Mouse (Mus musculus) heart, postnatal 25 days (tissue): ENCODE measurements around the gene Lgals9. TPM values are rescaled to one million over a fixed set of nuclear protein-coding genes. Genes with fewer than 3 reads are reported as not detected.
A peak's percentile ranks its signal among the peaks of the same experiment; 100 is the strongest.

Source experiments
- DNase-seq: peaks from one replicate; pipeline ENCODE4 v3.0.0; 2022; ENCODE audit warnings: low spot score
- intact Hi-C: fragments of 180-260 bp; cut with DNase I; formaldehyde crosslinking; loops from one replicate; pipeline ENCODE4 v1.15.1; 2025
- total RNA-seq, 2 experiments: library from RNA; stranded (reverse); gene quantifications; 2 replicates each; pipeline ENCODE4 v1.2.3; 2021

Gene Lgals9
- total RNA-seq, 2 experiments from 2014 or later: 24.0 to 25.3 TPM

- intact Hi-C loops: loop anchor here (2.0 kb wide), 1 partner anchor 35 kb away; no protein-coding TSS in a partner anchor
- DNase-seq: no peak
Measured at GRCm38 (mm10) chr11:78982042-78982441, 2.7 kb downstream of the Lgals9 start.

- no peak for DNase-seq
- intact Hi-C loops: no loop called here
Measured at GRCm38 (mm10) chr11:78980083-78980634, 4.6 kb downstream of the Lgals9 start.

DNA sequence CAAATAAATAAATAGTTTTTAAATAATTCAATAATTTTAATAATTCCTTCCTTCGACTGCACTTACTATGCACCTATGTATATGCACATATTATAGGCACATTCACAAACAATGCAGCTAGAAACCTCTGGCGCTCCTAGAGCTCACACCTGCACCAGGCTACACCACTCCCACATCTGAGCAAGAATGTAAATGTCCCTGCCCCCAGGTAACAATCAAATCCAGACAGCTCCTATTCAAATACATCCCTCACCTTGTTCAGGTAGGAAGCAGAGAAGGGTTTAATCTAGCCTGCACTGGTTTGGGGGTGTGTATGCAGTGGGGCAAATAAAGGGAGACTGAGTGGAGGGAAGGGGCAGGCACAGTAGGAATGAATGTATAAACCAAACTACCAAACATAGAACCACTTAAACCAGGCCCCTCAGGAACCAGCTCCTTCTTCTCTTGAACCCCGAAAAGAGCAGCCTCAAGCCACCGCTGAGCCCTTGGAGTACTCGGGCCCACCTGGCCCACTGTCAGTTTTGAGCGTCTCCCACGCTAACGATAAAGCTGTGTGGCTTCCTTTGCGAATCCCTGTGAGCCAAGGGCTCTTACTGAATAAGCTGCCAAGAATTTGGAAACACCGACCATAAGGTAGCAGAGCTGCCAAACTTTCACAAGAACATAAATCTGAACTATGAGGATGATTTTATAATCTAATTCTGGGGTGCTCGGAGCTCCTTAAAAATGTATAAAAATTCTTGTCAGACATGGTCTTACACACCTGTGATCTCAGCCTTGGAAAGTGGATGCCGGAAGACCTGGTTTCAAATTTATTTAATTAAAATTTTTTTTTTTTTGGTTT is 6.3 kb downstream of the Lgals9 start:
- intact Hi-C loops: no loop called here
- DNase-seq: no peak

GRCm38 (mm10) chr11:78976731-78977510 is 7.8 kb downstream of the Lgals9 start:
- DNase-seq: no peak
- intact Hi-C loops: no loop called here

DNA sequence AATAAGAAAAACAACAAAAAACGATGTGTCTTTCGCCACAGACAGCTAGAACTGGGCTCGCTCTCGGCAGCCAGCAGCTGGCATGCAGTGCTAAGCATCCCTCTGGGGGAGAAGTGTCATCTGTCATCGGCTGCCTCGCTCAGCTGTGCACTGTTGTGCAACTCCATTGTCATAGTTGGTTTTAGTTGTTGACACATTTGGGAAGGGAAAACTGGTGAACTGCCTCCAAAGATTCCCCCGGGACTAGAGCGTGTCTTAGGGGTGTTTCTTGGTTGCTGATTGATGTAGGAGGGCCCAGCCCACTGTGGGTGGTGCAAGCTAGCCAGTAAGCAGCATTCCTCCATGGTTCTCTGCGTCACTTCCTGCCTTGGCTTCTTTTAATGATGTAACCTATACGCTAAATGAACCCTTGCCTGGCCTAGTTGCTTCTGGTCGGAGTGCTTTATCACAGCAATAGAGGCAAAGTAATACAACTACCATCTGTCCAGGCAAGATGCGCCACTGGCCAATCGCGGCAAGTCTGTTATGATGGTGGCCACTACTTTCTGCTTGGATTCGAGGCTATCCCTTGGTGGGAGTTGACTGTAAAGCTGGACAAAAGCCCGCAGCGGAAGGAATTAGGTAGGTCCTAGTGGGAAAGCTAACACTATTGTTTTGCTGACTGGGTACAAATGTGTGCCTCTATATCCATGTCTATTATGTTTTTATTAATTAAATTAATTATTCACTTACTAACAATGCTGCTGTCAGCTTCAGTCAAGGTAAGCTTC is 11.2 kb downstream of the Lgals9 start:
- intact Hi-C loops: no loop called here
- DNase-seq: peak; percentile 69

DNA sequence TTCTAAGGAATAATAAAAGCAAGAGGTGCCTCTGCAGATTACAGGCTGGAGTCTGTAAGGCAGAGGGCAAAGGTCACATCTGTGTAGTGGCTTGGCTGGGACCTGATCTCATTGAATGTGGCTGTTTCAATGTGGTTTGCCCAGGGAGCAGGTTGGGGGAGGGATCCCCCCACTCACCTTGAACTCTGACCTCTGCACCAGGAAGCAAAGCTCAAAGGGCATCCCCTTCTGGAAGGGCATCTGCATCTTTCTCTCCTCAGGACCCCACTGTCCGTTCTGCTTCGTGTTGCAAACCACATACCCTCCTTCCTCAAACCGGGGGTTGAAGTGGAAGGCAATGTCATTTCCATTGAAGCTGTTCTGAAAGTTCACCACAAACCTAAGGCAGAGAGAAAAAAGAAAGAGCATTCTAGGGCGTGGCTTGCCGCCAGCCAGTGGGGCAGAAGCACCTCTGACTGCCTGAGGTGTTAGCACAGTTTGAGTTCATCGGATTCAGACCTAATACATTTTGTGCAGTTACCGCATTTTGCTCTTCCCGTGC is 11.9 kb downstream of the Lgals9 start:
- intact Hi-C loops: no loop called here
- no peak for DNase-seq

GRCm38 (mm10) chr11:78972328-78972727 is 12.4 kb downstream of the Lgals9 start:
- intact Hi-C loops: no loop called here
- no peak for DNase-seq

- no peak for DNase-seq
- intact Hi-C loops: no loop called here
Measured at GRCm38 (mm10) chr11:78971746-78972145, 13.0 kb downstream of the Lgals9 start.

DNA sequence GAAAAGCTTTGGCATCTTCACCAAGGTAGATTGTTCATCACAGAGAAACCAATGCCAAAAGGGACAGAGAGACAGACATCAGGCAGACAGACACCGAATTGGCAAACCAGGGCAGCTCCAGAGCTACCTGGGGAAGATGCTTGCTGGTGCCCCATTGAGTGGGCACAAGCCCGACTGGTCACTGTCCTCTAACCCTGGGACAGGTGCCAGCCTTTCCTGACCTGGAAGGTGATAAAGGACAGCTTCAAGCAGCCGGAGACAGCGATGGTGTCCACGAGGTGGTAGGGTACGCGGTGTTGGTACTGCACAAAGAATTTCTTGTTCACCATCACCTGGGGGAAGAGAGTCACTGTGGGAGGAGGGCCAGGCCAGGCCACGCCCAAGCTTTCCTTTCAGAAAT is 13.7 kb downstream of the Lgals9 start:
- intact Hi-C loops: no loop called here
- no peak for DNase-seq

DNA sequence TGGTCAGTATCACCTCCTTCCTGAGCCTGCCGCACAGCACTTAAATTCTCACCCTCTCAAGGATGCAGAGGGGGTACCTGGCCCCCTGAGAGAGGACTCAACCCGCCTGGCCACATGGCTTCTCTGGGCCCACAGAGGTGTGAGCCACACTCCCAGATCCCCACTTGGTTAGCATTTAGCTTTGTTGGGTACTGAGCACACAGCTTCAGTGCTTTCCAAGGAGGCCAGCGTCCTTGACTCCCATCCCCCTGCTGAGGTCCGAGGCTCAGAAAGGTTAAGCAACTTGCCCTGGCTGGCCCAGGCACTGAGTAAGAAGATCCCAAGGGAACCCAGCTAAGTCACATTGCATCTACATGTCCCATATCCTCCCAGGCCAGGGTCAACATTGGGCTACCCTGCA is 16.6 kb downstream of the Lgals9 start:
- intact Hi-C loops: loop anchor here (5.0 kb wide), 1 partner anchor 49 kb away; no protein-coding TSS in a partner anchor

DNA sequence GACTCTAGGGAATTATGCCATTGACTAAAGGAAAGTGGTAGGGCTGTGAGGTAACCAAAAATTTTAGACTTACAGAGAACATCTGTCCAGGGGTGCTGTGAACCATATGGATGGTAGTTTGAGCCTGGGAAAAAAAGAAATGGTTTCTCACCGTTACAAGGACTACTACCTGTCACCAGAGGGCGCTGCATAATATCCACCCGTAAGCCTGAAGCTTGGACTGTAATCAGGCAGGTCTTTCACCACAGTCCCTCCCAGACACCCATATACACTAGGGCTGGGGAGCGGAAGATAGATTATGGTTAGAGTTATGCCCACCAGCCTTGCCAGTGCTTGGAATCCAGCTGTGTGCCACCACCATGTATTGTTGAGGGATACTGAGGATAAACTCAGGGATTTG is 17.4 kb downstream of the Lgals9 start:
- no peak for DNase-seq

More for the DNA sequence above, 16.6 kb downstream of the Lgals9 start:
- DNase-seq: no peak

DNA sequence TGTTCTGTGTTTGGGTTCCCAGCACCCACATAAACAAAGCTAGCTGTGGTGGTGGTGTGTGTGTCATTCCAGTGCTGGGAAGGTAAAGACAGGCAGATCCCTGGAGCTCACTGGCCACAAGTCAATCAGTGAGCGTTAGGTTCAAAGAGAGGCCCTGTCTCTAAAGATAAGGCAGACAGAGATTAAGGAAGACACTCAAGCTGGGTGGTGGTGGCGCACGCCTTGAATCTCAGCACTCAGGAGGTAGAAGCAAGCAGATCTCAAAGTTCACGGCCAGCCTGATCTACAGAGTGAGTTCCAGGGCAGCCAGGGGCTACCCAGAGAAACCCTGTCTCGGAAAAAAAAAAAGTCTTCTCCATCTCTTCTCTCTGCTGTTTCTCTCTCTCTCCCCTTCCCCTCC is 23.5 kb downstream of the Lgals9 start:
- no peak for DNase-seq
- intact Hi-C loops: no loop called here

More for the DNA sequence above, 17.4 kb downstream of the Lgals9 start:
- intact Hi-C loops: loop anchor here (5.0 kb wide), 1 partner anchor 50 kb away; no protein-coding TSS in a partner anchor

DNA sequence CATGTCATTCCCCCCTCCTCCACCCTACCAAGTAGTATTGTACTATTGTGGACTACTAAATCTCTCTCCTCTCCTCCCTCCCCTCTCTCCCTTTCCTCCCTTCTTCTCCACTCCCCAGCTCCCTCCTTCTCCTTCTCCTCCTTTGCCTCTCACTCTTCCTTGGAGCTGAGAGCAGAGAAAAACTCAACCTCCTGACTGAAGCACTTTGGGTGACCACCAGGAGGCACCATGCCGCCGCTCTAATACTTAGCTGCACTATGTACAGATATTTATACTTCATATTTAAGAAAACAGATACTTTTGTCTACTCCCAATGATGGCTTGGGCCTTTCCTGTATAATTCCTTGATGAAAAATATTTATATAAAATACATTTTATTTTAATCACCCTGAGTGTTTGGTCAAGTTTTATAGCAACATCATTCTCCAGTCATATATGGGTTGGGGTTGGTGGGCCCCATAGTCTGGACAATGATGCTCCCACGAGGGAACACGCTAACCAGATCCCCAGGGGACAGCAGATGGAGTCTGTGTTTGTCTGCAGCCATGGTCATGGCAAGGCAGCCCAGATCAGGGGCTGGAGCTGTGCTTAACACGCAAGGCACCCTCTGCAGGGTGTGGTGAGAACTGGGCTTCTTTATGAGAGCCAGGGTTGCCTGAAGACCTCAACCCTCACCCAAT is 24.8 kb downstream of the Lgals9 start:
- no peak for DNase-seq
- intact Hi-C loops: loop anchor here (5.0 to 10.0 kb wide), 3 partner anchors 332 to 435 kb away; no protein-coding TSS in a partner anchor

DNA sequence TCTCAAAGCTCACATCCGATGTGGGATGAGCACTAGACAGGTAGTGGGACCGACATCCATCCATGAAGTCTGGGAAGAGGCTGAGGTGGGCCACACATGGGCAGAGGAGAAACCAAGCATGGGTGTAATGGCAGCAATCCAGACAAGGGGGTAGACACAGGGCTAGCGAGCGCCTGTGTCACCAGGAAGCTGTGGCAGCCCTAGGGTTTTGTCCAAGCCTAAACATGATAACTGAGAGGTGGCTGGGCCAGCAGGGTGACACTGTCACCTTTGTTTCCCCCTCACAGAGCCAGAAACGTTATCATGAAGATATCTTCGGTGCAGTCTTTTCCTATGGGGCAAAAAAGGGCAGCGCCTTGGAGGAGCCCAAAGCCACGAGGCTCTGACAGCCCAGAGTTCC is 25.4 kb downstream of the Lgals9 start:
- intact Hi-C loops: loop anchor here (5.0 to 10.0 kb wide), 3 partner anchors 333 to 435 kb away; no protein-coding TSS in a partner anchor
- DNase-seq: no peak

GRCm38 (mm10) chr11:78956260-78956659 is 28.5 kb downstream of the Lgals9 start:
- intact Hi-C loops: loop anchor here (1.0 to 10.0 kb wide), 6 partner anchors 31 to 439 kb away; no protein-coding TSS in a partner anchor

DNA sequence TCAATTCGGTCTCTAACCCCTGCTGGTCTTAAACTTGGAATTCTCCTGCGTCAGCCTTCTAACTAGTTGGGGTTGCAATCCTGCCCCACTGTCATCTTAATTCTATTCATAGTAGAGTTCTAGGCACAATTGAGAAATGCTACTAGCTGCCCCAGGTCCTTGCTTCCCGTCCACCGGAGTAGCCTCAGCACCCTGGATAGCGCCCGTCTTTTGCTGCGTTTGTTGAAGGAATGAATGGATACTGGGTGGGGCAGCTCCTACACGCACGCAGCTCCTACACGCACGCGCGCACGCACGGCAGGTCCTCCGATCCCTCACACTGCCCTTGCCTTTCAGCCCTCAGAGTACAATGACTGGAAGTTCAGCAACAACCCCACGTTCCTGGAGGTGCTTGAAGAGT is 32.3 kb downstream of the Lgals9 start:
- intact Hi-C loops: loop anchor here (10.0 kb wide), 2 partner anchors 388 to 442 kb away; no protein-coding TSS in a partner anchor
- DNase-seq: no peak

More at GRCm38 (mm10) chr11:78956260-78956659, 28.5 kb downstream of the Lgals9 start:
- DNase-seq: peak; percentile 29

DNA sequence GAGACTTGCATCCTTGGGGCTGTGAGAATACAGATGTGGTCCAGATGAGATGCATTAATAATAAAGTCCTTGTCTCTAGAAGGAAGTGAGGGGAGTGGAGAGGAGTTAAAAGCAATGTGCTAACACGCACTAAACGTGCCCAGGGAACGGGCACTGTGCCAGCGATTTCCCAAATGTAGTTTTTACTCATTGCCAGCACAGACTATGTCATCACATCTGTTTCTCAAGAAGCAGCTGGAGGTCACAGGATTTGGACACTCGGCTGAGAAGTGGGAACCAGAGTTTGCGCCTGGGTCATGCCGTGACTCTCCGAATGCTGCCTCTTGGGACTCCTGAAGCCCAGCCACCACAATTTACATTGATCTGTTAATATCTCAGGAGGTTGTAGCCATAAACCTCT is 34.4 kb downstream of the Lgals9 start:
- no peak for DNase-seq
- intact Hi-C loops: loop anchor here (10.0 kb wide), 2 partner anchors 386 to 444 kb away; no protein-coding TSS in a partner anchor

GRCm38 (mm10) chr11:78943083-78943482 is 41.7 kb downstream of the Lgals9 start:
- intact Hi-C loops: no loop called here
- DNase-seq: no peak

DNA sequence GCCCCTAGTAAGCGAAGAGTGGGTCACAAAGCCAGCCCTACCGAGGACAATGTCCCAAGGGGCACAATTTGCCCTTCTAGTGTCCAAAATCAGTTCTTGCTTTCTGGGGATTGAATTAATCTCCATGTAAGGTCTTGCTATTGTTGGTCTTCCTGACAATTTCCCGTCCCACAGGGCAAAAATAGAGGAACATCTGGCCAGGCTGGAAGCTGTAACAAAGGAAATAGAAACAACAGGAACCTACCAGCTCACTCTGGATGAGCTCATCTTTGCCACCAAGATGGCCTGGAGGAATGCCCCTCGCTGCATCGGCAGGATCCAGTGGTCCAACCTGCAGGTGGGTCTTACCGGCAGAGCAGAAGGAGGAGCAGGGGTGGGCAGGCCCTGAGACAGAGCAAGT is 49.6 kb downstream of the Lgals9 start:
- intact Hi-C loops: no loop called here
- DNase-seq: no peak
